Mouse (Mus musculus) intestine, embryonic 16.5 days (tissue): Measurements from ENCODE around the gene Hhipl2. TPM values are rescaled to one million over a fixed set of nuclear protein-coding genes. Genes with fewer than 3 reads are reported as not detected.
"Not testable (repeated sequence)": the region's sequence is repeated elsewhere in the genome, so short reads cannot be mapped to it uniquely, and the experiment has no call there.

ENCODE experiments used
- ATAC-seq: fragments of 200-750 bp; cut with Nextera tagmentation; 2 replicates; pipeline ENCODE4 v1.8.0; 2017; ENCODE audit warnings: moderate TSS enrichment, moderate library complexity
- H3K27ac ChIP-seq: fragments of 300-500 bp; sonication (generic); 2 replicates; pipeline ENCODE4 v1.5.1; 2014; ENCODE audit warnings: mild to moderate bottlenecking, low read length
- H3K27me3 ChIP-seq: fragments of 300-500 bp; sonication (generic); replicated peaks from 2 replicates; pipeline ENCODE4 v1.6.1; 2014; ENCODE audit warnings: low read length, control low read depth, mixed read lengths; ENCODE audit not compliant: control insufficient read depth, insufficient read depth
- H3K36me3 ChIP-seq: fragments of 300-500 bp; sonication (generic); 2 replicates; pipeline ENCODE4 v1.6.1; 2014; ENCODE audit warnings: low read length, control low read depth; ENCODE audit not compliant: control insufficient read depth, insufficient read depth
- H3K4me1 ChIP-seq: fragments of 300-500 bp; sonication (generic); 2 replicates; pipeline ENCODE4 v1.6.1; 2014; ENCODE audit warnings: low read length, control low read depth, mixed read lengths; ENCODE audit not compliant: control insufficient read depth, insufficient read depth
- H3K4me2 ChIP-seq: fragments of 300-500 bp; sonication (generic); 2 replicates; pipeline ENCODE4 v1.6.1; 2014; ENCODE audit warnings: low read depth, low read length, control low read depth
- H3K4me3 ChIP-seq: fragments of 300-500 bp; sonication (generic); 2 replicates; pipeline ENCODE4 v1.5.1; 2014; ENCODE audit warnings: mild to moderate bottlenecking, low read length
- H3K9ac ChIP-seq: fragments of 300-500 bp; sonication (generic); 2 replicates; pipeline ENCODE4 v1.6.1; 2014; ENCODE audit warnings: low read depth, low read length
- H3K9me3 ChIP-seq: fragments of 300-500 bp; sonication (generic); 2 replicates; pipeline ENCODE4 v1.6.1; 2016; ENCODE audit warnings: low read length, control low read depth; ENCODE audit not compliant: control insufficient read depth
- WGBS: fragments of 180-500 bp; shearing (Covaris S2); extraction: QIAGEN DNeasy Blood & Tissue Kit; methylation state at CpG from one replicate; pipeline ENCODE4 v1.1.7; 2014; 5-methylcytosine and 5-hydroxymethylcytosine counted together
- polyA plus RNA-seq: library from polyadenylated mRNA; unstranded; fragments of >200 nt; fragmentation: Nextera tagmentation; extraction: Ambion mirVana; gene quantifications from 2 replicates; pipeline ENCODE4 v1.2.1, GENCODE M21; 2015

The Hhipl2 gene
- polyA plus RNA-seq, 1 experiment from 2014 or later, result 0.17 TPM

- ATAC-seq, H3K4me1 ChIP-seq, H3K9ac ChIP-seq, H3K27me3 ChIP-seq, H3K27ac ChIP-seq, H3K4me2 ChIP-seq, H3K36me3 ChIP-seq, H3K4me3 ChIP-seq, H3K9me3 ChIP-seq: not testable (repeated sequence)
- WGBS, result 91% methylated on average over 3 of the region's 3 CpGs
Measured at GRCm38 (mm10) chr1:183387421-183387820, 30.6 kb upstream of the Hhipl2 start.

DNA sequence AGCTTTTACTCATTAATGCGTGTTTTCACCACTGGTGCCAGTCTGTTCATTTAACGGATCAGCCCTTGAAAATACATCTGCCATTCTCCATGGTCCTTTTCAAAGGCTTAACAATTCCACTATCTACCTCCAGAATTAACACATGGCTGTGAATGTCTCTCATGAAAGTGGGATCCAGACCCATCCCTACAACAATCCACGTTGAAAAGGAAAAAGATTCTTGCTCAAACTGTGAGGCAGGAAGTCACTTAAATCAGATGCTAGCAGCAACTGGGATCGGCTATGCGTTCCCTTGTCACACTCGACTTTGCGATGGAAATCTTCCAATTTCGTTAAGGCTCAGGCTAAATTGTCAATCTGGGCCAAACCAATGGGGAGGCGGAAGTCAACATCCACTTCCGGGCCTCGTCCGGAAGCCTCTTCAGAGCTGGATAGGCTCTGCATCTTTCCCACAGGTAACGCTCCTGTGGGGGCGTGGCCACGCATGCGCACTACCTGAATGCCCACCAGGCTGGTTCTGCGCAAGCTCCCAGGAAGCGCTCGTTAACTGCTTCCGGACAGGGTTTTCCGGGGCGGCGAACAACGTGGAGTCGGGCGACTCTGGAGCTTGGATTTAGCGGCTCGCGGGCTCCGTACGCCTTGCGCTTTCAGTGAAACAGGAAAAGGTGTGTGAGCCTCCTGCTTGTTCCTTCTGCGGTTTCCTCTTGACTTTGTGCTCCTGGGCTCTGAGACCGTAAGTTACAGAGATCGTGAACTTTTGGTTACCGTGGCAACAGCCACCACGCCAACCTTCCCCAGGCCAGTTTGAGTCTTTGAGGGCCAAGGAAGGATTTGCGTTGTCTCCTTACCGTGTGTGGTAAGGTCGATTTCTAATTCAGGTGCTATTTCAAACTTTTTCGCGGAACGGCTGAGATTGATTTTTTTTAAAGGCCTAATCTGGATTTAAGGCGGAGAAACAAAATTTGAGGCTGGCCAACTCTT, 29.3 kb upstream of the Hhipl2 start, which contains the start of gene Taf1a:
Gene Taf1a (plus strand): TSS at position 556 of the 981 bp plus-strand sequence.
- peak; percentile 100 for ATAC-seq

DNA sequence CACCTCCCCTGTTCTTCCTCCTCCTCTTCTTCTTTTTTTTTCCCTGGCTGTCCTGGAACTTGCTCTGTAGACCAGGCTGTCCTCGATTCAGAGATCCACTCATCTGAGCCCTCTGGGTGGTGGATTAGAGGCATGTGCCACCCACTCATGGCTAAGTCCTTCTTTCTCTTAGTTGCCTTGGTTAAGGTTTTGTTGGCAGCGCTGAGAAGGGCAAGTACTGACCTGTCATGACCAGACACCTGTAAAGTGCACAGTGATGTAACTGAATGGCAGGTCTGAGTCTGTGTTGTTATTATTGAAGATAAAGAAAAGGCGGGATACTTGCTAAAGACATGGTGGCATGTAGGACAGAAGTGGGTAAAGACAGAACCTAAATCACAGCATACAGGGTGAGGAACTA, 14.6 kb upstream of the Hhipl2 start:
- no peak overlapping the region for H3K4me2 ChIP-seq
- no peaks in the 10 kb centered on the region for H3K27me3 ChIP-seq
- H3K27ac ChIP-seq, result no peak overlapping the region
- no peaks in the 10 kb centered on the region for H3K9me3 ChIP-seq
- H3K4me3 ChIP-seq, result no peak overlapping the region
- peaks cover 23% of the 10 kb centered on the region for H3K36me3 ChIP-seq
- no peaks in the 10 kb centered on the region for H3K4me1 ChIP-seq
- no peak overlapping the region for H3K9ac ChIP-seq
- ATAC-seq, result no peak
- WGBS, result 95% methylated on average over 3 of the region's 3 CpGs

More for the DNA sequence above, 29.3 kb upstream of the Hhipl2 start, which contains the start of gene Taf1a:
- Histone ChIP-seq H3K4me3 (peak within 1 kb of the TSS; percentile 76), H3K4me2 (peak within 1 kb of the TSS; percentile 74), H3K27ac (peak within 1 kb of the TSS; percentile 40), H3K27me3 (no peaks in the 10 kb centered on the region), H3K9me3 (no peaks in the 10 kb centered on the region), H3K9ac (peak within 1 kb of the TSS; percentile 69), H3K4me1 (peaks cover 9% of the 10 kb centered on the region; the same call in 1 of the 2 replicates), H3K36me3 (no peaks in the 10 kb centered on the region)
- WGBS, result 5% methylated on average over 44 of the region's 44 CpGs

- Histone ChIP-seq H3K9ac (no peak overlapping the region), H3K9me3 (no peaks in the 10 kb centered on the region), H3K4me3 (no peak overlapping the region), H3K4me2 (no peak overlapping the region), H3K36me3 (no peaks in the 10 kb centered on the region), H3K27me3 (no peaks in the 10 kb centered on the region), H3K4me1 (no peaks in the 10 kb centered on the region), H3K27ac (no peak overlapping the region)
- no peak for ATAC-seq
- WGBS, result 87% methylated on average over 15 of the region's 15 CpGs
Measured at GRCm38 (mm10) chr1:183414081-183414727, 3.8 kb upstream of the Hhipl2 start.

DNA sequence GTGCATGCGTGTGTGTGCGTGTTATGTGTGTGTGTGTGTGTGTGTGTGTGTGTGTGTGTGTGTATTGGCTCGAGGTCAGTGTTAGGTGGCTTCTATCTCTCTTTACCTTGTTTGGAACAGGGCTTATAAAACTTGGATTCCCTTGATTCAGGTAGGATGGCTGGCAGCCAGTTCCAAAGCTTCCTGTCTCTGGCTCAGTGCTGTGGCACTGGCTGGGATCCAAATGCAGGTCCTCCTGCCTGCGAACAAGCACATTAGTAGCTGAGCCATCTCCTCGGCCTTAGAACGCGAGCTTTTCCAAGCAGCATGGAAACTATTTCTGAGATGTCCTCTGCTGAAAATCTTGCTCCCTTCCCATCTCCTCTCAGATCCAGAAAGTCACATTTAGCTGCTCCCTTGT, 1.7 kb downstream of the Hhipl2 start:
- Histone ChIP-seq H3K9ac (no peak overlapping the region), H3K27ac (no peak overlapping the region), H3K36me3 (no peaks in the 10 kb centered on the region), H3K9me3 (no peaks in the 10 kb centered on the region), H3K4me2 (no peak overlapping the region), H3K27me3 (no peaks in the 10 kb centered on the region), H3K4me3 (no peak overlapping the region), H3K4me1 (no peaks in the 10 kb centered on the region)
- WGBS, result 77% methylated on average over 7 of the region's 7 CpGs
- ATAC-seq, result no peak

GRCm38 (mm10) chr1:183420296-183420695, 2.3 kb downstream of the Hhipl2 start:
- 83% methylated on average over 10 of the region's 10 CpGs for WGBS
- no peaks in the 10 kb centered on the region for H3K36me3 ChIP-seq
- no peaks in the 10 kb centered on the region for H3K27me3 ChIP-seq
- no peak overlapping the region for H3K9ac ChIP-seq
- ATAC-seq, result no peak
- H3K27ac ChIP-seq, result no peak overlapping the region
- H3K9me3 ChIP-seq, result no peaks in the 10 kb centered on the region
- no peak overlapping the region for H3K4me2 ChIP-seq
- H3K4me1 ChIP-seq, result no peaks in the 10 kb centered on the region
- H3K4me3 ChIP-seq, result no peak overlapping the region

GRCm38 (mm10) chr1:183424100-183424499, 6.1 kb downstream of the Hhipl2 start:
- no peaks in the 10 kb centered on the region for H3K36me3 ChIP-seq
- H3K27me3 ChIP-seq, result no peaks in the 10 kb centered on the region
- ATAC-seq, result no peak
- no peak overlapping the region for H3K27ac ChIP-seq
- H3K4me1 ChIP-seq, result no peaks in the 10 kb centered on the region
- H3K9me3 ChIP-seq, result no peaks in the 10 kb centered on the region
- H3K9ac ChIP-seq, result no peak overlapping the region
- H3K4me3 ChIP-seq, result no peak overlapping the region
- WGBS, result 96% methylated on average over 7 of the region's 7 CpGs
- H3K4me2 ChIP-seq, result no peak overlapping the region

- Histone ChIP-seq H3K4me2 (no peak overlapping the region), H3K9ac (no peak overlapping the region), H3K27me3 (no peaks in the 10 kb centered on the region), H3K9me3 (no peaks in the 10 kb centered on the region), H3K27ac (no peak overlapping the region), H3K4me1 (peaks cover 7% of the 10 kb centered on the region), H3K36me3 (no peaks in the 10 kb centered on the region), H3K4me3 (no peak overlapping the region)
- ATAC-seq, result no peak
- 88% methylated on average over 9 of the region's 9 CpGs for WGBS
Measured at GRCm38 (mm10) chr1:183434918-183435317, 16.9 kb downstream of the Hhipl2 start.

DNA sequence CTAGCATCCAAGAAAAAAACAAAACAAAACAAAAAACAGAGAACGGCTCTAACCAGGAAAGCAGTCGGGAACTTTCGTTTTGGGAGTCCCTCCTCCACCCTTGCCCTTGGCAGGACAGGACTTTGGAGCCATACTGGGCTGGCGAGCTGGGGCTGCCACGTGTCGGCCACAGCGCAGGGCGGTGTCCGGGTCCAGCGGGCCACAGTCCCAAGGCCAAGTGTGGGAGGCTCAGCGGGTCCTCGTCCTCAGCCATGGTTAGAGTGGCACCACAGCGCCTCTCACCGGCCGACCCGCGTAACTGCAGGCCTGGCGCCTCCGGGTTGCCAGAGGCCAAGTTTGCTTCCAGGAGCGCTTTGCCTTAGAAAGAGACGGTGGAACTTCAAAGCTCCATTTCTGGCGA, 21.0 kb downstream of the Hhipl2 start:
- 27% methylated on average over 22 of the region's 22 CpGs for WGBS

More for the DNA sequence above, 21.0 kb downstream of the Hhipl2 start:
- Histone ChIP-seq H3K9me3 (no peaks in the 10 kb centered on the region), H3K27me3 (no peaks in the 10 kb centered on the region), H3K36me3 (no peaks in the 10 kb centered on the region), H3K4me1 (peaks cover 9% of the 10 kb centered on the region), H3K27ac (no peak overlapping the region), H3K4me3 (peak overlapping the region; percentile 36), H3K9ac (0 out of 2 replicates have a peak overlapping the region, but pooled peaks have one; percentile 20), H3K4me2 (peak overlapping the region; percentile 46)
- ATAC-seq, result peak; percentile 85
